Mouse (Mus musculus) brain, embryonic 14.5 days (tissue): ENCODE measurements at regions not wholly inside any gene's neighbourhood (a gene's known extent, or its start where the extent isn't known, plus 50 kb on each side); places are given as distances from the start of the nearest gene placed in this dataset.
A peak's percentile ranks its signal among the peaks of the same experiment; 100 is the strongest.

ENCODE experiments used
- DNase-seq: peaks from one replicate; pipeline ENCODE4 v3.0.0-alpha.2; 2011; ENCODE audit warnings: low read depth
- CTCF ChIP-seq: fragments of 200-500 bp; IDR thresholded peaks from 2 replicates; pipeline ENCODE4 v1.5.1; 2012; ENCODE audit warnings: inconsistent platforms, mild to moderate bottlenecking, moderate library complexity, borderline replicate concordance; ENCODE audit not compliant: insufficient read depth, insufficient read length; ENCODE audit errors: extremely low read depth
- POLR2A ChIP-seq: fragments of 200-500 bp; IDR thresholded peaks from 2 replicates; pipeline ENCODE4 v1.6.1; 2012; ENCODE audit warnings: mild to moderate bottlenecking, inconsistent platforms, borderline replicate concordance; ENCODE audit not compliant: poor library complexity, insufficient read depth, insufficient read length, severe bottlenecking; ENCODE audit errors: extremely low read depth

- DNase-seq: no peak
- no peak for TF ChIP-seq CTCF
- TF ChIP-seq POLR2A: no peak
These were observed 102.8 kb upstream of the 4933402D24Rik start for GRCm38 (mm10) chr1:63871831-63872230.

- TF ChIP-seq CTCF (no peak), POLR2A (no peak)
- DNase-seq: no peak
These were observed 100.3 kb upstream of the 4933402D24Rik start for GRCm38 (mm10) chr1:63869342-63869741.

GRCm38 (mm10) chr1:63857933-63858649 is 89.0 kb upstream of the 4933402D24Rik start:
- peak; percentile 89 for DNase-seq
- TF ChIP-seq CTCF (no peak), POLR2A (no peak)

GRCm38 (mm10) chr1:63857468-63857867 is 88.4 kb upstream of the 4933402D24Rik start:
- DNase-seq: no peak
- TF ChIP-seq CTCF (no peak), POLR2A (no peak)

- TF ChIP-seq CTCF (no peak), POLR2A (no peak)
- DNase-seq: no peak
These were observed 87.3 kb upstream of the 4933402D24Rik start for GRCm38 (mm10) chr1:63856366-63856765.

GRCm38 (mm10) chr1:63854794-63855193 is 85.7 kb upstream of the 4933402D24Rik start:
- no peak for DNase-seq

GRCm38 (mm10) chr1:63851476-63852094 is 82.5 kb upstream of the 4933402D24Rik start:
- peak; percentile 73 for DNase-seq
- TF ChIP-seq CTCF: no peak
- TF ChIP-seq POLR2A: no peak

More at GRCm38 (mm10) chr1:63854794-63855193, 85.7 kb upstream of the 4933402D24Rik start:
- TF ChIP-seq CTCF (peak; percentile 52), POLR2A (no peak)

- no peak for DNase-seq
- TF ChIP-seq POLR2A (no peak), CTCF (no peak)
These were observed 81.2 kb upstream of the 4933402D24Rik start for GRCm38 (mm10) chr1:63850262-63850661.

GRCm38 (mm10) chr1:63828174-63828844 is 59.2 kb upstream of the 4933402D24Rik start:
- peak; percentile 93 for DNase-seq
- TF ChIP-seq CTCF (no peak), POLR2A (no peak)

- DNase-seq: peak; percentile 57
- TF ChIP-seq POLR2A (no peak), CTCF (no peak)
These were observed 51.7 kb upstream of the 4933402D24Rik start for GRCm38 (mm10) chr1:63820614-63821270.

GRCm38 (mm10) chr1:63819536-63820254 is 50.6 kb upstream of the 4933402D24Rik start:
- DNase-seq: peak; percentile 92
- no peak for TF ChIP-seq CTCF
- no peak for TF ChIP-seq POLR2A
